Mouse (Mus musculus) myocyte (in vitro differentiated cells): ENCODE data around the gene Unc80. TPM values are rescaled to one million over a fixed set of nuclear protein-coding genes. Genes with fewer than 3 reads are reported as not detected.
A peak's percentile ranks its signal among the peaks of the same experiment; 100 is the strongest.

Source experiments
- H3K27me3 ChIP-seq: one replicate; pipeline ENCODE4 v1.6.1; 2011; ENCODE audit not compliant: control insufficient read depth, insufficient read depth, insufficient read length
- H3K36me3 ChIP-seq: one replicate; pipeline ENCODE4 v1.6.1; 2011; ENCODE audit not compliant: control insufficient read depth, insufficient read depth
- H3K4me2 ChIP-seq: one replicate; pipeline ENCODE4 v1.6.1; 2011; ENCODE audit warnings: low read depth, control low read depth
- H3K4me3 ChIP-seq: one replicate; pipeline ENCODE4 v1.5.1; 2011; ENCODE audit warnings: mild to moderate bottlenecking, control low read depth, moderate library complexity
- H3K79me2 ChIP-seq: one replicate; pipeline ENCODE4 v1.6.1; 2011; ENCODE audit not compliant: control insufficient read depth, insufficient read depth
- H3ac ChIP-seq: one replicate; pipeline ENCODE4 v1.6.1; 2011; ENCODE audit not compliant: control insufficient read depth, insufficient read length
- CEBPB ChIP-seq: IDR thresholded peaks from 2 replicates; pipeline ENCODE4 v1.6.1; 2011; ENCODE audit warnings: mild to moderate bottlenecking, moderate library complexity; ENCODE audit not compliant: poor library complexity, insufficient read depth, severe bottlenecking
- E2F4 ChIP-seq: IDR thresholded peaks from one replicate; pipeline ENCODE4 v1.6.1; 2011; ENCODE audit warnings: mild to moderate bottlenecking, control low read depth, moderate library complexity; ENCODE audit not compliant: insufficient read depth
- MAX ChIP-seq: IDR thresholded peaks from one replicate; pipeline ENCODE4 v1.6.1; 2011; ENCODE audit warnings: low read depth, mild to moderate bottlenecking, control low read depth
- MYOD1 ChIP-seq, 3 experiments: IDR thresholded peaks; one replicate each; pipeline ENCODE4 v1.6.1; 2011; ENCODE audit warnings: control low read depth in 2 of 3, low read depth in 2 of 3, mild to moderate bottlenecking in 2 of 3, moderate library complexity in 1 of 3; ENCODE audit not compliant: insufficient read length in 2 of 3, control insufficient read depth in 1 of 3
- MYOG ChIP-seq, 3 experiments: IDR thresholded peaks; one replicate each; pipeline ENCODE4 v1.6.1; 2011; ENCODE audit warnings: control low read depth in 2 of 3, low read depth in 2 of 3, mild to moderate bottlenecking in 2 of 3; ENCODE audit not compliant: insufficient read length in 2 of 3, control insufficient read depth in 1 of 3, insufficient read depth in 1 of 3
- POLR2A ChIP-seq: IDR thresholded peaks from one replicate; pipeline ENCODE4 v1.6.1; 2011; ENCODE audit warnings: low read depth, mild to moderate bottlenecking, control low read depth, moderate library complexity; ENCODE audit not compliant: insufficient read length
- POLR2AphosphoS2 ChIP-seq: IDR thresholded peaks from one replicate; pipeline ENCODE4 v1.6.1; 2011; ENCODE audit warnings: low read depth, control low read depth; ENCODE audit not compliant: insufficient read length
- REST ChIP-seq: IDR thresholded peaks from one replicate; pipeline ENCODE4 v1.6.1; 2011; ENCODE audit warnings: mild to moderate bottlenecking, control low read depth, moderate library complexity; ENCODE audit not compliant: insufficient read depth, insufficient read length
- SRF ChIP-seq: IDR thresholded peaks from one replicate; pipeline ENCODE4 v1.6.1; 2011; ENCODE audit warnings: low read depth; ENCODE audit not compliant: control insufficient read depth, insufficient read length
- TCF12 ChIP-seq: IDR thresholded peaks from one replicate; pipeline ENCODE4 v1.6.1; 2011; ENCODE audit warnings: mild to moderate bottlenecking, control low read depth; ENCODE audit not compliant: poor library complexity, insufficient read depth, severe bottlenecking
- TCF3 ChIP-seq: IDR thresholded peaks from one replicate; pipeline ENCODE4 v1.6.1; 2011; ENCODE audit warnings: low read depth, control low read depth; ENCODE audit not compliant: insufficient read length
- USF1 ChIP-seq: IDR thresholded peaks from one replicate; pipeline ENCODE4 v1.6.1; 2011; ENCODE audit warnings: low read depth, mild to moderate bottlenecking, control low read depth, moderate library complexity
- polyA plus RNA-seq: library from polyadenylated mRNA; unstranded; fragments of >200 nt; fragmentation: generic; extraction: Trizol; gene quantifications from one replicate; pipeline ENCODE4 v1.2.1, GENCODE M21; 2012; ENCODE audit warnings: missing spikeins

The Unc80 gene
- polyA plus RNA-seq, 1 experiment = not detected

DNA sequence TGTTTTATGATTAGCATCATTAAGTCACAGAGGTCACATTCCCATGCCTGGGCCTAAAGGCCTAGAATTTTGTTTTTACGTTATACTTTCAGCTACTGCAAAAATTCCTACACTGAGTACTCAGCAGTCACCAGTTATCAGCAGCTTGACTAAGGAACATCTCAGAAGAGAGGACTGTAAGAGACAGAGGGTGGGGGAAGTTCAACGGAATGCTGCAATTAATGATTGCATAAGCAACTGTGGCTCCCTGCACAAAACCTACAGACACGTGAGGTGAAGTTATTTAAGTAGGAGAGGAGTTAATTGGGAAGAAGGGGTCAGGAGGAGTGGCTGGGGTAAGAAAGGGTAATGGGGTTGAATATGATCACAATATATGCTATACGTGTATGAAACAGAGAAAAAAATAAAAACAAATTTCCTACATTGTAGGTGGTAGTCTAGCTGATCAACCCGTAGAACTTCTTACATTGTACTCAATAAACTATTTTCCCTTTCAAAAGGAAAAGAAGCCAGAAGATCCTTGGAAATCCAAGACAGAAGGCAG is 232.1 kb downstream of the Unc80 start:
- Histone ChIP-seq H3K27me3 (no peaks in the 10 kb centered on the region), H3K79me2 (peaks cover 34% of the 10 kb centered on the region), H3ac (peak overlapping the region; percentile 72), H3K4me3 (peak overlapping the region; percentile 60), H3K4me2 (peak overlapping the region; percentile 28), H3K36me3 (no peaks in the 10 kb centered on the region)
- TF ChIP-seq MYOG (IDR thresholded peaks at IDR 0.05; ENCODE audit: control insufficient read depth in 1 of 3, insufficient read depth in 1 of 3, insufficient read length in 2 of 3, low read depth in 2 of 3) = no peak
- no peak for TF ChIP-seq E2F4
- TF ChIP-seq TCF3 = no peak
- no peak for TF ChIP-seq USF1
- TF ChIP-seq MAX = no peak
- no peak for TF ChIP-seq TCF12
- no peak for TF ChIP-seq REST
- TF ChIP-seq SRF = no peak
- no peak for TF ChIP-seq POLR2A
- no peak for TF ChIP-seq MYOD1 (IDR thresholded peaks at IDR 0.05; ENCODE audit: control insufficient read depth in 1 of 3, insufficient read length in 2 of 3, low read depth in 2 of 3)
- no peak for TF ChIP-seq CEBPB
- TF ChIP-seq POLR2AphosphoS2 = no peak

DNA sequence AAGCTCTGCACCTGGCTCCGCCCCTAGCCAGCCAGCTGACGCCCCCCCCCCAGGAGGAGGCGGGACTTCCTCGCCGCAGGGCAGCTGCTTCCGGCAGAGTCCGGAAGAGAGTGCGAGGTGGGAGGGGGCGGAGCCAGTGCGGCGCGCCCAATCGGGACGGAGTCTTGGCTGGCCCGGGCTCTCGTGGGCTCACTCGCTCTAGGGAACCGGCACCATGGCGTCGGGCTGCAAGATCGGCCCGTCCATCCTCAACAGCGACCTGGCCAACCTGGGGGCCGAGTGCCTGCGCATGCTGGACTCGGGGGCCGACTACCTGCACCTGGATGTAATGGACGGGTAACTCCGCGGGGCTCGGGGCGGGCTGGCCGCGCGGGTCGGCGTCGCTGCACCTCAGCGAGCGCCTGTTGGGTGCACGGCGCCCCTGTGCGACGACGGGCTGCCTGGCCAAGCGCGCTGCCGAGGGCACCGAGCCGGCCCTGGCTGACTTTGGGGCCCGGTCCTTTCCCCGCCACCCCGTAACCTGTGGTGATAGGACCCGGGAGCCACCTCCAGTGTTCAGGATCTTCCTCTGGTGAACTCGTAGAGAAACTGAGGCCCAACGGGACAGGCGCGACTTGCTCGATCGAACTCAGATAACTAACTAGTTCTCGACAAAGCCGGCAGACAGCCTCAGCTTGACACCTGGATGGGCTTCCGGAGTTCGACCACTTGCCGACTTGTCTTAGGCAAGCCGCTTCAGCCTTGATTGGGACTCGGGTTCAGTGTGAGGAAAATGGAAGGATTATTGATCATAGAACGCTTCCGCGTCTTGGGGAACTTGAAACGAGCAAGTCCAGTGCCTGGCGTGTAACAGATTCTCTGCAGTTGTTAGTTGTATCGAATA is 232.8 kb downstream of the Unc80 start, which contains the start of gene Rpe:
Rpe (plus strand) TSS at position 139 of the 883 bp plus-strand sequence.
- peak within 1 kb of the TSS; percentile 60 for H3K4me3 ChIP-seq
- TF ChIP-seq MYOG (IDR thresholded peaks at IDR 0.05; ENCODE audit: control insufficient read depth in 1 of 3, insufficient read depth in 1 of 3, insufficient read length in 2 of 3, low read depth in 2 of 3) = peak in 2 of 3 experiments; percentile 79 to 91
- no peak for TF ChIP-seq TCF12
- no peak for TF ChIP-seq TCF3
- no peak for TF ChIP-seq USF1
- TF ChIP-seq CEBPB = no peak
- TF ChIP-seq POLR2A = peak; percentile 96
- peak in 2 of 3 experiments; percentile 85 to 92 for TF ChIP-seq MYOD1 (IDR thresholded peaks at IDR 0.05; ENCODE audit: control insufficient read depth in 1 of 3, insufficient read length in 2 of 3, low read depth in 2 of 3)
- peak; percentile 18 for TF ChIP-seq REST
- TF ChIP-seq POLR2AphosphoS2 = peak; percentile 95
- TF ChIP-seq SRF = no peak
- TF ChIP-seq E2F4 = peak; percentile 5
- no peak for TF ChIP-seq MAX
- no peaks in the 10 kb centered on the region for H3K36me3 ChIP-seq
- H3K4me2 ChIP-seq = peak within 1 kb of the TSS; percentile 69
- H3ac ChIP-seq = peak within 1 kb of the TSS; percentile 72
- H3K27me3 ChIP-seq = no peaks in the 10 kb centered on the region
- peaks cover 34% of the 10 kb centered on the region for H3K79me2 ChIP-seq

DNA sequence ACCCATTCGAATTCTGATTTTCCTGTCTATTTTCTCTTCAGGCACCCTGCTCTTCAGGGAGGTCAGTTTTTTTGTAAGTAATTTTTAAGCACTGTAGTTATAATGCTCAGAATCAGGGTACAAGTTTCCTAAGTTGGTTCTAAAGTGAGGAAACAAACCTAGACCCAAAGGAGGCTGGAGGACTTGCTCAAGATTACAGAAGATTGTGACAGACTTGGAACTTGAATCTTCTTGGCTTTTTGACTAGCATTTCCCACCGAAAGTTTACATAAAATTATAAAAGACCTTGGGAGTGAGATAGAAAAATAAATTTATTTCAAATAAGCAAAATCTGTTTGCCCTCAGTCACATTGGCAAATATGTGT is 233.4 kb downstream of the Unc80 start:
- peak overlapping the region; percentile 60 for H3K4me3 ChIP-seq
- no peaks in the 10 kb centered on the region for H3K27me3 ChIP-seq
- TF ChIP-seq MYOG (IDR thresholded peaks at IDR 0.05; ENCODE audit: control insufficient read depth in 1 of 3, insufficient read depth in 1 of 3, insufficient read length in 2 of 3, low read depth in 2 of 3) (no peak), TCF3 (no peak), TCF12 (no peak), MYOD1 (IDR thresholded peaks at IDR 0.05; ENCODE audit: control insufficient read depth in 1 of 3, insufficient read length in 2 of 3, low read depth in 2 of 3) (no peak), CEBPB (no peak), MAX (no peak), REST (no peak)
- peak overlapping the region; percentile 72 for H3ac ChIP-seq
- peak overlapping the region; percentile 69 for H3K4me2 ChIP-seq
- peaks cover 34% of the 10 kb centered on the region for H3K79me2 ChIP-seq
- H3K36me3 ChIP-seq = peaks cover 4% of the 10 kb centered on the region

DNA sequence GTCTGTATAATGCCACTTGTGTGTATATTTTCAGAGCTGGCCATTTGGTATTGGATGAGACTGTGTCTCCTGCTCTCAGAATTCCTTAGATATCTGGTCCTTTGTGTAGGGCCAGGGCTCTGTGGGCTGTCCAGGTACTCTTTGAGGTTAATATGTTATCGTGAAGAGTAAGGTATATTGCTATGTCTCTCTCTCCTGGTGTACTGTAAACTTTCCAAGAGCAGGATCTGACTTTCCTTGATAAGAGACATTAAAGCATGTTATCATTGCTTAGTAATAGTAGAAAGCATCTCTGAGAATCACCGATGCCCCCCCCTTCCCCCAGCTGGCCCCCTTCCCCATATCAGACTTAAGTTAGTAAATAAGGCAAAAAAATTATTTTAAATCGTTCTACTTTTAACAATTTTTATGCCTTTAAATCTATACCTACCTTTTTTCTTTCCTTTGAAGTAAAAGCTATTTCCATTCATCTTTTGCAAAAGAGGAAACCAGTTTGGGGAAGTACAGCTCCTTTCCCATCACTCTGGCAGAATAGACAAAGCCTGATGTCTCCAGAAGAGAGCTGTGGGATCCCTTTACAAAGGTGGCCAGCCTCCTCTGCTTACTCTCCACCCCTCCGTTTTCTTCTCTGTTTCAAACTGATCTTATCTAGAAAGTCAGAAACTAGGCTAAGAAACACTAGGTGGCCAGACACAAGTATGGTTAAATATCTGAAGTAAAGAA is 234.6 kb downstream of the Unc80 start:
- Histone ChIP-seq H3K4me3 (no peak overlapping the region), H3K4me2 (no peak overlapping the region), H3K27me3 (no peaks in the 10 kb centered on the region), H3ac (no peak overlapping the region), H3K36me3 (peaks cover 12% of the 10 kb centered on the region), H3K79me2 (peaks cover 34% of the 10 kb centered on the region)
- TF ChIP-seq TCF3 (no peak), SRF (no peak), REST (no peak), CEBPB (no peak), MAX (no peak), POLR2AphosphoS2 (no peak), MYOG (IDR thresholded peaks at IDR 0.05; ENCODE audit: control insufficient read depth in 1 of 3, insufficient read depth in 1 of 3, insufficient read length in 2 of 3, low read depth in 2 of 3) (no peak), POLR2A (no peak), MYOD1 (IDR thresholded peaks at IDR 0.05; ENCODE audit: control insufficient read depth in 1 of 3, insufficient read length in 2 of 3, low read depth in 2 of 3) (no peak), TCF12 (no peak), E2F4 (no peak)
